Mouse (Mus musculus): ENCODE data around the gene Arhgap45. TPM values are rescaled to one million over a fixed set of nuclear protein-coding genes. Genes with fewer than 3 reads are reported as not detected.

The Arhgap45 gene
- total RNA-seq (2023): 100 to 1,000 TPM; 445 to 469 TPM

DNA sequence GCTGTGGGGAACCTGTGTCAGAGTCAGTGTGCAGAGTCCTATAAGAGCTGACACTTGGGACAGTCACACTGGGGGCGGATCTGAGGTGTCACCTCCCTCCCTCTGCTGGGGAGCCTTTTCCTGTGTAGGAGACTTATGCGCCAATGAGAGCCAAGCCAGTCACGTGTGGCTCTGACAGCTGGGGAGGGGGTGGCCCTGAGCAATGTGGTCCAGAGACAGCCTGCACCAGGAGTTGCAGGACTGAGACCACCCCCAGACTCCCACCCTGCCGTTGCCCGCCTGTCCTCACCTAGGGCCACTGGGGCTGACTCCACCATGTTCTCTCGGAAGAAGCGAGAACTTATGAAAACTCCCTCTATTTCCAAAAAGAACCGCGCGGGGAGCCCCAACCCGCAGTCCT, at the start of gene Arhgap45:
Gene Arhgap45, plus strand, starts transcription at position 143 of the 400 bp plus-strand sequence.

GRCm38 (mm10) chr10:79970415-79971182, 45.9 kb upstream of the Arhgap45 start, which contains the start of gene Grin3b:
TSS of gene Grin3b (plus strand) at chr10:79970715.

DNA sequence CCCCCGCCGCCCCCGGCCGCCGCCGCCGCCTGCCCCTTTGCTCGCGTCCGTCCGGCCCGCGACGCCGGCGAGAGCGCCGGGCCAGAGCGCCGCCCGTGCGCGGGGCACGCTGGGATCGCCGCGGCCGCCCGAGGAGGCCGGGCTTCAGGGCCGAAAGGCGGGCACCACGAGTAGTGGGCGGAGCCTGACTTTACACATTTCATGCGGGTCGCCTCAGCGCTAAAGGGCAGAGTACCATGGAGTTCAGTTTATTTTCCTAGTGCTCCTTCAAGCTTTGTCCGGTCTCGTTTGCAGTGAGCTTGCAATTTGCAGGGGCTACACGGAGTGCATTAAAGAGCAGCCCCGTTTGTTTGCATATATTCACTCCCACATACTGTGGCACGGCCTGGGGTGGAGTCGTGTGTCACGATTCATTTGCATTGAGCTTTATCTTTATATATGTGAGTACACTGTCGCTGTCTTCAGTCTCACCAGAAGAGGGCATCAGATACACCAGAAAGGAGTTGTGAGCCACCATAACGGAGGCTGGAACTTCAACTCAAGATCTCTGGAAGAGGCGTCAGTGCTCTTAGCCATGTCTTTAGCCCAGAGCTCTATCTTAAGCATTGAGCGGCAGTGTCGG, 32.1 kb upstream of the Arhgap45 start, which contains the start of gene Tmem259:
Gene Tmem259, minus strand, starts transcription at position 136 of the 622 bp plus-strand sequence.

DNA sequence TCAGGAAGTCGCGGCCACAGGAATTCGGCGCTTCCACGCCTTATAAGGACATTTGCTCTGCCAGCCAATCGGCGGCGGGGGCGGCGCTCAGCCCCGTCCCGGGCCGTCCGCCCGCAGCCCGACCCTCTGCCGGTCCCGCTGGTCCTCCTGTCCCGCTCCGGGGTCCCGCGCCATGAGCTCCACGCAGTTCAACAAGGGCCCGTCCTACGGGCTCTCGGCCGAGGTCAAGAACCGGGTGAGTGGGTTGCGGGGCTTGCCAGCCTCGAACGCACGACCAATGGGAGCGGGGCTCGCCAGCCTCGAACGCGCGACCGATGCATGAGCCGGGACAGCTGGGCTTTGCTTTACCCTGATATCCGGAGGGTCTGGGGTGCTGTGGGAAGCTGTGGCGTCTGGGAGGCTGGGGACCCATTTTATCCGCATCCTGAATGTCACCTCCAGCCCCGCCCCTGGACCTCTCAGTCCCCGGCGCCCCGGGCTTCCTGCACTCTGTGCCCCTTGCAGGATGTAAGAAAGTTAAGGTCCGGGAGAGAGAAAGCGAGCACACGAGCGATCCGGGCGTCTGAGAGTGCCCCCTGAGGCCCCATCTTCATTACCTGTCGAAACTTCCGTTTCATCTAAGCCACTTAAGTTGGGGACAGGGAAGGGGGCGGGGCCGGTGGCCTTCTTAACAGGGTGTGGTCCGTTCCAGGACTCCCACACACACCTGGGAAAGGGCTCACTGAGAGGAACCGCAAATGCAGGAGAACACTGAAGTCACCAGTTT, 27.8 kb upstream of the Arhgap45 start, which contains the start of gene Cnn2:
Gene Cnn2, plus strand, starts transcription at position 79 of the 766 bp plus-strand sequence.

GRCm38 (mm10) chr10:79996272-79997033, 20.0 kb upstream of the Arhgap45 start, which contains the start of gene Abca7:
TSS of gene Abca7 (plus strand) at chr10:79996494.

GRCm38 (mm10) chr10:80039559-80039979, 23.1 kb downstream of the Arhgap45 start, which contains the start of gene Polr2e:
TSS of gene Polr2e (minus strand) at chr10:80039795.

DNA sequence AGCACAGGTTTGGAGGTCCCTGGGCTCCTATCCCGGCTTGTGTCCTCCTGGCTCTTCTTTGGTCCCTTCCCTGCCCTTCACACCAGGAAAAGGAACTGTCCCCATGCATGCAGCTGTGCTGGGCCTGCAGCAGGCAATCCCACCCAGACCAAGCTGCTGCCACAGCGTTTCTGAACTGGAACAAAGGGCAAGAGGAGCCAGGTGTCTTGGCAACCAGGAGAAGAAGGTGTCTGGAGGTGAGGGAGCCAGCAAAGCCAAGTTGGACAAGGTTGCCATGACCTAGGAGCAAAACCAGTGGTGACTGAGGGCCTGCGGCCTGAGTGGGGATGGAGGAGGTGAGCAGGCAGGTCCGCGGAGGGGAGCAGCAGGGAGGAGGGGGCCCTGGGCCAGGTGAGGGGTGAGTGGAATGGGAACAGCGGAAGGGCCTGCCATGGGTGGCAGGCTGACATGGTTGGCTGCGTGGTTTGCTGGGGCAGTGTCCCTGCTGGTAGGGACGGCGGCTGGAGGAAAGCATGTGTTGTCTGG, 30.6 kb downstream of the Arhgap45 start, which contains the start of gene Gpx4:
Gene Gpx4, plus strand, starts transcription at position 126 of the 525 bp plus-strand sequence.

Other genes starting within 250 kb of the Arhgap45 start
- gene Rnf126, start 249.7 kb upstream of the Arhgap45 start, total RNA-seq (2023): 10 to 100 TPM; 42.3 to 43.1 TPM
- gene Fstl3, start 239.4 kb upstream of the Arhgap45 start, total RNA-seq (2023): 1 to 10 TPM; 1.2 to 2.2 TPM
- not detected for gene Prss57, start 225.7 kb upstream of the Arhgap45 start, total RNA-seq (2023)
- 10 to 100 TPM; 70.2 to 73.6 TPM for gene Palm, start 223.1 kb upstream of the Arhgap45 start, total RNA-seq (2023)
- gene Misp, start 195.7 kb upstream of the Arhgap45 start, total RNA-seq (2023): under 1 TPM in 1 of 2 experiments, not detected in 1; 0.49 TPM
- gene Ptbp1, start 162.2 kb upstream of the Arhgap45 start, total RNA-seq (2023): 100 to 1,000 TPM; 308 to 311 TPM
- 10 to 100 TPM in 1 of 2 experiments, 1 to 10 TPM in 1; 4.9 to 13.3 TPM for gene Prtn3, start 142.2 kb upstream of the Arhgap45 start, total RNA-seq (2023)
- 1 to 10 TPM; 1.5 to 5.6 TPM for gene Plppr3, start 142.0 kb upstream of the Arhgap45 start, total RNA-seq (2023)
- gene Elane, start 130.4 kb upstream of the Arhgap45 start, total RNA-seq (2023): 1 to 10 TPM; 1.4 to 1.7 TPM
- not detected for gene Cfd, start 125.8 kb upstream of the Arhgap45 start, total RNA-seq (2023)
- gene Med16, start 107.7 kb upstream of the Arhgap45 start, total RNA-seq (2023): 10 to 100 TPM; 33.8 to 45.6 TPM
- gene Gm26602, start 105.8 kb upstream of the Arhgap45 start, total RNA-seq (2023): not detected
- 1 to 10 TPM; 1.1 to 1.5 TPM for gene Kiss1r, start 99.7 kb upstream of the Arhgap45 start, total RNA-seq (2023)
- gene R3hdm4, start 95.4 kb upstream of the Arhgap45 start, total RNA-seq (2023): 100 to 1,000 TPM; 103 to 108 TPM
- 10 to 100 TPM; 72.0 to 93.0 TPM for gene Arid3a, start 89.6 kb upstream of the Arhgap45 start, total RNA-seq (2023)
- 10 to 100 TPM; 14.9 to 15.3 TPM for gene Wdr18, start 56.5 kb upstream of the Arhgap45 start, total RNA-seq (2023)
- not detected for gene Grin3b, start 45.9 kb upstream of the Arhgap45 start, total RNA-seq (2023)
- gene Tmem259, start 32.3 kb upstream of the Arhgap45 start, total RNA-seq (2023): 100 to 1,000 TPM; 159 to 170 TPM
- 100 to 1,000 TPM; 264 to 285 TPM for gene Cnn2, start 28.1 kb upstream of the Arhgap45 start, total RNA-seq (2023)
- gene Abca7, start 20.2 kb upstream of the Arhgap45 start, total RNA-seq (2023): 100 to 1,000 TPM; 123 to 126 TPM
- 10 to 100 TPM; 70.3 to 88.5 TPM for gene Polr2e, start 23.1 kb downstream of the Arhgap45 start, total RNA-seq (2023)
- gene Gpx4, start 30.5 kb downstream of the Arhgap45 start, total RNA-seq (2023): 100 to 1,000 TPM; 295 to 325 TPM
- gene Sbno2, start 88.9 kb downstream of the Arhgap45 start, total RNA-seq (2023): 100 to 1,000 TPM; 221 to 224 TPM
- gene Stk11, start 99.2 kb downstream of the Arhgap45 start, total RNA-seq (2023): 100 to 1,000 TPM; 122 to 129 TPM
- gene Atp5d, start 122.0 kb downstream of the Arhgap45 start, total RNA-seq (2023): 100 to 1,000 TPM; 165 to 182 TPM
- 1 to 10 TPM; 3.7 to 4.5 TPM for gene Cbarp, start 124.2 kb downstream of the Arhgap45 start, total RNA-seq (2023)
- gene Midn, start 131.6 kb downstream of the Arhgap45 start, total RNA-seq (2023): 100 to 1,000 TPM; 150 to 162 TPM
- gene Cirbp, start 149.3 kb downstream of the Arhgap45 start, total RNA-seq (2023): 10 to 100 TPM; 46.0 to 76.6 TPM
- gene 1600002K03Rik, start 156.3 kb downstream of the Arhgap45 start, total RNA-seq (2023): 10 to 100 TPM; 11.8 to 19.2 TPM
- under 1 TPM; 0.24 to 0.49 TPM for gene Efna2, start 162.8 kb downstream of the Arhgap45 start, total RNA-seq (2023)
- gene Mum1, start 209.8 kb downstream of the Arhgap45 start, total RNA-seq (2023): 10 to 100 TPM; 36.1 to 46.4 TPM
- 10 to 100 TPM; 70.2 to 74.7 TPM for gene Ndufs7, start 232.5 kb downstream of the Arhgap45 start, total RNA-seq (2023)
- 10 to 100 TPM; 12.4 to 13.8 TPM for gene Gamt, start 244.4 kb downstream of the Arhgap45 start, total RNA-seq (2023)
- 10 to 100 TPM; 83.2 to 97.3 TPM for gene Dazap1, start 244.8 kb downstream of the Arhgap45 start, total RNA-seq (2023)